ENCODE assay signal across 10 mouse cellular contexts in the genomic region with DNA sequence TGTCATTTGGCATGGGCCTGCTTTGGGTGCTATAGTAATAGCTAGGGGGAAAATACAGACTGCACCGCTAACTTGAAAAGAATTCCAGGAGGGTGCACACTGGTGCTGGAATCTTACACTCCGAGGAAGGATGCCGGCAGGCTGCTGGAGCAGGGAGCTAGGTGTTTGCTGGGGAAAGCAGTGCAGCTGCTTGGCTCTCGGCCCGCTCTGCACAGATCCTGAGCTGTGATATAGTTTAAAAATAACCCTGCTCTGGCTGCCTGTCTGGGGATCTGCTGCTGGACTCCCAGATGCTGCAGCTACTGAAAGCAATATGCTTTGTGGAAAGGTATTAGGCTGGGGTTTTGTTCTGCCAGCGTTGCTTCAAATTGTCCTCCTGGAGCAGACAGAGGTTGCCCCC.
DNase-seq lines count a peak whose midpoint lies in the region; ATAC-seq and TF ChIP-seq lines count a peak whose summit lies in the region.
"Had no signal": no experiment of that assay in that cellular context is flagged by ENCODE, and none has a peak within 500 bp of the region (broad histone marks: within the 10 kb centered on the region; RNA-seq: fewer than 3 reads in every experiment).

No protein-coding gene starts in this region.

- peak; percentile 47; the same call in 1 of the 2 replicates for ATAC-seq in embryonic facial prominence, embryonic 12.5 days (ENCODE audit: insufficient number of reproducible peaks, insufficient read depth, low FRiP score, low TSS enrichment)
- peak; percentile 93 for ATAC-seq in frontal cortex, adult (ENCODE audit: low TSS enrichment)
- ATAC-seq in midbrain, embryonic 15.5 days (replicated peaks), result peak; percentile 30; the same call in 1 of the 2 replicates

- WGBS in embryonic facial prominence, embryonic 12.5 days, result 29% methylated on average over 6 of the region's 6 CpGs
- 56% methylated on average over 6 of the region's 6 CpGs for WGBS in embryonic facial prominence, embryonic 10.5 days
- 27% methylated on average over 6 of the region's 6 CpGs for WGBS in midbrain, embryonic 15.5 days

- no peak for TF ChIP-seq CTCF in gastrocnemius, adult 2 months (IDR thresholded peaks at IDR 0.05)

- H3K4me3 ChIP-seq in embryonic facial prominence, embryonic 12.5 days, result no peak overlapping the region
- H3K4me3 ChIP-seq in embryonic facial prominence, embryonic 10.5 days, result no peak overlapping the region
- H3K4me3 ChIP-seq in midbrain, embryonic 15.5 days, result no peak overlapping the region
- H3K4me3 ChIP-seq in gastrocnemius, adult 2 months, result no peak overlapping the region

- no peaks in the 10 kb centered on the region for H3K4me1 ChIP-seq in embryonic facial prominence, embryonic 12.5 days
- no peaks in the 10 kb centered on the region for H3K4me1 ChIP-seq in embryonic facial prominence, embryonic 10.5 days
- H3K4me1 ChIP-seq in midbrain, embryonic 15.5 days, result peaks cover 11% of the 10 kb centered on the region; the same call in 1 of the 2 replicates

- H3K36me3 ChIP-seq in embryonic facial prominence, embryonic 12.5 days, result no peaks in the 10 kb centered on the region
- H3K36me3 ChIP-seq in embryonic facial prominence, embryonic 10.5 days (replicated peaks), result no peaks in the 10 kb centered on the region
- no peaks in the 10 kb centered on the region for H3K36me3 ChIP-seq in midbrain, embryonic 15.5 days (replicated peaks)

- peak overlapping the region; percentile 67; the same call in 1 of the 2 replicates for H3K27ac ChIP-seq in embryonic facial prominence, embryonic 12.5 days
- no peak overlapping the region for H3K27ac ChIP-seq in embryonic facial prominence, embryonic 10.5 days (replicated peaks)
- peak overlapping the region; percentile 77 for H3K27ac ChIP-seq in midbrain, embryonic 15.5 days
- H3K27ac ChIP-seq in gastrocnemius, adult 2 months, result no peak overlapping the region

- H3K9ac ChIP-seq in embryonic facial prominence, embryonic 12.5 days, result no peak overlapping the region
- no peak overlapping the region for H3K9ac ChIP-seq in midbrain, embryonic 15.5 days

- no peaks in the 10 kb centered on the region for H3K9me3 ChIP-seq in embryonic facial prominence, embryonic 12.5 days
- no peaks in the 10 kb centered on the region for H3K9me3 ChIP-seq in embryonic facial prominence, embryonic 10.5 days
- H3K9me3 ChIP-seq in midbrain, embryonic 15.5 days, result no peaks in the 10 kb centered on the region

- intact Hi-C loops in gastrocnemius, adult 2 months (cut with DNase I), result no loop called here

- no peak for DNase-seq in embryonic facial prominence, embryonic 10.5 days (ENCODE audit: low spot score)
- DNase-seq in kidney, postnatal 4 days, result peak; percentile 27 to 35
- DNase-seq in kidney, adult 11 months, result no peak
- DNase-seq in spleen, postnatal 10 days (ENCODE audit: low spot score in 2 of 2), result no peak
- DNase-seq in gastrocnemius, adult 2 months, result no peak
- DNase-seq: B cell, adult 2 months; retina, postnatal 1 day had no signal

- H3K27me3 ChIP-seq in embryonic facial prominence, embryonic 12.5 days, result no peaks in the 10 kb centered on the region
- no peaks in the 10 kb centered on the region for H3K27me3 ChIP-seq in embryonic facial prominence, embryonic 10.5 days (replicated peaks; ENCODE audit: low read depth, poor library complexity, severe bottlenecking)
- H3K27me3 ChIP-seq in midbrain, embryonic 15.5 days (replicated peaks), result no peaks in the 10 kb centered on the region

- no peak overlapping the region for H3K4me2 ChIP-seq in embryonic facial prominence, embryonic 12.5 days (replicated peaks)
- no peak overlapping the region for H3K4me2 ChIP-seq in midbrain, embryonic 15.5 days

Comparison
In these comparisons a context has a peak if more than half of its experiments do, and no peak if none do; other contexts are left out.
1. H3K27ac ChIP-seq: peak in embryonic facial prominence, embryonic 12.5 days (single experiment) and midbrain, embryonic 15.5 days (single experiment); none in embryonic facial prominence, embryonic 10.5 days (single experiment) and gastrocnemius, adult 2 months (single experiment).
2. DNase-seq: peak in kidney, postnatal 4 days (2 of 2); none in embryonic facial prominence, embryonic 10.5 days (single experiment), kidney, adult 11 months (single experiment), spleen, postnatal 10 days (0 of 2) and gastrocnemius, adult 2 months (single experiment).
3. ATAC-seq: peak in every context shown above with its lines; median percentile 93 in frontal cortex, adult; 47 in embryonic facial prominence, embryonic 12.5 days; 30 in midbrain, embryonic 15.5 days.